Mouse (Mus musculus): Measurements from ENCODE around the gene Ly6g6c.
"Not testable (repeated sequence)": the region's sequence is repeated elsewhere in the genome, so short reads cannot be mapped to it uniquely, and the experiment has no call there.

Ly6g6c gene

DNA sequence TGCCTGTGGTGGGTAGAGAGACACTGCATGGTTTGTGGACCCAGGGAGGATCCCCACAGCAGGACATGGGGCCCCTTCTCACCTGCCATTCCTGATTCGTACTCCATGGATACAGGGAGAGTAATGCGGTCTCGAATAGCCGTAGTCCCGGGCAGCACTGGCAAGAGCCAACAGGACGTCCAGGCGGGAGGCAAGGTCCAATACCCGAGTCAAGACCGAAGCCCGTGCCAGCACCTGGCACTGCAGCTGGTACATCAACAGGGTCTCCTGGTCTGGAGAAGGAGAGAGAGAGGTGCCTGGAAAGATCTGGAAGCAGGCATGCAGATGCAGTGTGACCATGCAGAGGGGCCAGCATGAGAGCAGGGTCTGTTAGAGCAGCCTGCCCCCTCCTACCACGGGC is 33.9 kb upstream of the Ly6g6c start:
- DNase-seq (ENCODE audit: low read depth, low spot score) = no peak

DNA sequence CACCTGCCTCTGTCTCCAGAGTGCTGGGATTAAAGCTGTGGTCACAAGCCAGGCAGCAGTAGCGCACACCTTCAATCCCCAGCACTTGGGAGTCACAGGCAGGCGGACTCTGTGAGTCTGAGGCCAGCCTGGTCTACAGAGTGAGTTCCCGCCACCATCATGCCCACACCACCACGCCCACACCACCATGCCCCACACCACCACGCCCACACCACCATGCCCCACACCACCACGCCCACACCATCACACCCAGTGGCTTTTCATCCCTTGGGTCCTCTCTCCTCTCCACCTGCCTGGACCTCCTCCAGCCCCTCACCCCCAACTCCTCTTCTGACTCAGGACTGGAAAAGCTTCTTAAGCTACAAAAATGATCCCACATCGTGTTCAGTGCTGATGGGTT is 33.3 kb upstream of the Ly6g6c start:
- DNase-seq (ENCODE audit: low read depth, low spot score) = no peak

DNA sequence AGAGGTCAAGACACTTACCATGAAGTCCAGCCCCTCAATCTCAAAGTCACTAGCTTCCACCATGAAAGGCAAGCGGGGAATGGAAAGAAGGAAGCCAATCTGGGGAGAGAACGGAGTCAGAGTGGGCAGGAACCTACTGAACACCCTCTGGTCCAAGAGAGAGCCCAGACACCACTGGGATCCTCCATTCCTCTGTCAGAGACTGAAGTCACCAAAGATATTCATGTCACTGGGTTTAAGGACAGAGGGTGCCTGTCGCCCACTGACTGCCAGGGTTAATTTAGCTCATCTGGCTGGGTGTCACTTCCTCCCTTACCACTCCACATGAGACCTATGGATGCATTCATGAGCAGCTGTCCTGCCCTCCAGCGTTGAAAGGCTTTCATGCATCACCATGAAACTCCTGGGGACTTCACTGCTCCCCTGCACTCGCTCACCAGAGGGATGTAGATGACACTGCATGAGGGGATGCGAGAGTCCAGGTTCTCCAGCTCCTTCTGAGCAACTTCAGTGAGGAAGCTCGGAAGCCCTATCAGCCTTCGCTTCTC is 32.8 kb upstream of the Ly6g6c start:
- peak; percentile 48 for DNase-seq (ENCODE audit: low read depth, low spot score)

DNA sequence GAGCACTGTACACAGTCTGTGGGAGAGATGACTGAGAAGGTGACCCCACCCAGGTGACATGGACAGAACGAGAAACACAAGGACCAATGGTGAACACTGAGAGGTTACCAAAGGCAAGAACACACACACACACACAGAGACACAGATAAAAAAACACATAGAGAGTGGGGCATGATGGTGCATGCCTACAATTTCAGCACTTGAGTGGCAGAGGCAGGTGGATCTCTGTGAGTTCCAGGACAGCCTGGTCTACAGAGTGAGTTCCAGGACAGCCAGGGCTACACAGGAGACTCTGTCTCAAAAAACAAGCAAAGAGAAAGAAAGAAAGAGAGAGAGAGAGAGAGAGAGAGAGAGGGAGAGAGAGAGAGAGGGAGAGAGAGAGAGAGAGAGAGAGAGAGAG is 31.5 kb upstream of the Ly6g6c start:
- not testable (repeated sequence) for DNase-seq (ENCODE audit: low read depth, low spot score)

DNA sequence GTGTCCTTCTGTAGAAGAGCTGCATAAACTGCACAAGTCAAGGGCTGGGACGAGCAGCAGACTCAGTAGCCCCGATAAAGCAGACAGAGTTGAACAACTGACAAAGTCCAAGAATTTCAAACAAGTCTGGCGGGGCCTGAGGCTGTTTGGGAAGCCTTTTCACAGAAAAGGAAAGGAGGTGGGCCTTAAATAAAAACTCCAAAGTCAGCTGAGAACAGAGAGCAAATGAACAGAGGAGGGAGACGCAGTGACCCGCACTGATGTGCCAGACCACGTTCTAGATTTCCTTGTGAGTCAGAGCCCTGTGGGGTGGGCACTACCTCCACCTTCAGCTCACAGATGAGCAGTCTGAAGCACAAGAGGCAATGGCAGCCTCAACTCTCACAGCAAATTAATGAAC is 30.3 kb upstream of the Ly6g6c start:
- no peak for DNase-seq (ENCODE audit: low read depth, low spot score)

DNA sequence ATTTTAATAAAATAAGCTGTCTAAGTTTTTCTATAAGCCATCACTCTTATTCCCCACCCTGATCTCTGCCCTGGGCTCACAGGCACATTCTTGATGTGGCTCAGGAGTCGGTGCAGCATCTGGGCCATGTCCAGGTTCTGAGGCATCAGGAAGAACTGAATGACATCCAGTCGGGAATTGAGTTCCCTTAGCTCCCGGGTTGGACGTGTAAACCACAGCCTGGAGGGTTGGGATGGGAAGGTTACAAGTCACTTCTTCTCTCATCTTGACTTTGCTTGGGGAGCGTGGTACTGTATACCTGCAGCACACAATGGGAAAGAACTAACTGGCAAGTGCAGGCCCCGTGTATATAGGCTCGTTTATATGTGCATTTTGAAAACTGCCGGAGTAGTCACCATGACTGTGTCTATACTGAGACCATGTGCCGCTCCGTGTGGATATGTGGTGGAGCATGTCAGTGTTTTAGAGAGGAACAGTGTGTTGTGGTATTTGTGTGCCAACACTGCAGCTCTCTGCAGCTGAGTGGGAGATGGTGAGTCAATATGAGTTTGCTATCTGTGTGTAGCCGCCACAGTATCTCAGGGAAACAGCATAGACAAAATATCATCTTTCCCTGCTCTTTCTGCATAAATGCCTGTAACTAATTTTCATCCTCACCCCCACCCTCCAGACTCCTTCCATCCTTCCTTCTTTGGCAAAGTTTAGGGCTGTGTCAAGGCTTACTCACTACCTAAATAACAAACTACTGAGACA is 25.9 kb upstream of the Ly6g6c start:
- DNase-seq (ENCODE audit: low read depth, low spot score) = no peak

DNA sequence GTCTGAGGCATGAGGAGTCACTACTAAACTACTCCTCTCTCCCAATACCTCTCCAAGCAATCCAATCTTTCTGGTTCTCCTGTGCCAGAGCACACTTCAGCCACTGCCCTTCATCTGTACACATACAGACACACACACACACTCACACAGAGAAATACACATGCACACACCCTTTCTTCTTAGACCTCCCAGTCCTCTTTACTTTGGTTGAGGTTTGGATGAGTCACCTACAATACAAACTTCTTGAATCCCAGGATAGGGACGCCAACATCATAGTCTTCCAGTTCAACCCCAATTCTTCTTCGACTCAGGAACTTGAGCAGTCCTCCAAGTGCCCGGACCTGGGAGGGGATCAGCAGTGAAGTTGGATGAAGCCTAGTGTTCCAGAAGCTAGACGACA is 21.4 kb upstream of the Ly6g6c start:
- no peak for DNase-seq (ENCODE audit: low read depth, low spot score)

DNA sequence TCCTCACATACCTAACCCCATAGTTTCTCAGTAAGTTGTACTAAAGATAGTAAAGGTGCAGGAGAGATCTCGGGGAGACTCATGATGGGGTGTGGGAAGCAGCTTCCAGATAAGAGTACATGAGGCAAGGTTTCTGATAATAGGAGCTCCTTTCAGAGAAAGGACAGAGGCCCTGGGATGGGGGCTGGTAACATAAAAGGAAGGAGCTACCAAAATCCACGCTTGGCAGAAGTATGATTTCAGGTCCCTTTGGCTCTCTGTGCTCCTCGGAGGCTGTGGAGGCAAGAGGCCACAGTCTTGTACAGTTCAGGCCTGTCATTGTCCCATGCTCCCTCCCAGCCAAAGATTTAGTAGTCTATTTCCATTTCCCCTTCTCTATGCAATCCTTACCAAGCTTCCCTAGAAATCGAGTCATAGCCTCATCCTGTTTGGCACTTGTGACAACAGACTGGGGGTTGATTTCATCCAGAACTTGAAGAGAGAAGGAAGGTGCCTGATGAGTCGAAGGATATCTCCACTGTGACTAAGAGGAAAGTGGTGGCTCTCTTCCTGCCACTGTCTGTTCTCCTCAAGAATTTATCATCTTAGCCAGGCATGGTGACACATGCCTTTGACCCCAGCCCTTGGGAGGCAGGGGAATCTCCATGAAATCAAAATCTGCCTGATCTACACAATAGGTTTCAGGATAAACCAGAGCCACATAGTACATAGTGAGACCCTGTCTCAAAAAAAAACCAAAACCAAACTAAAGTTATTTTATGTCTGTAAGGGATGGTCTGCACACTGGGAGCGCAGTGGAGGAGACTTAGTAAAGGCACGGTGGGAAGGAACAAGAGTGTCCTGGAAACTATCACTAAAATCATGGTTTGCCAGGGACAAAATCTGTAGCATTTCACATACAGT is 20.0 kb upstream of the Ly6g6c start:
- DNase-seq (ENCODE audit: low read depth, low spot score) = no peak

DNA sequence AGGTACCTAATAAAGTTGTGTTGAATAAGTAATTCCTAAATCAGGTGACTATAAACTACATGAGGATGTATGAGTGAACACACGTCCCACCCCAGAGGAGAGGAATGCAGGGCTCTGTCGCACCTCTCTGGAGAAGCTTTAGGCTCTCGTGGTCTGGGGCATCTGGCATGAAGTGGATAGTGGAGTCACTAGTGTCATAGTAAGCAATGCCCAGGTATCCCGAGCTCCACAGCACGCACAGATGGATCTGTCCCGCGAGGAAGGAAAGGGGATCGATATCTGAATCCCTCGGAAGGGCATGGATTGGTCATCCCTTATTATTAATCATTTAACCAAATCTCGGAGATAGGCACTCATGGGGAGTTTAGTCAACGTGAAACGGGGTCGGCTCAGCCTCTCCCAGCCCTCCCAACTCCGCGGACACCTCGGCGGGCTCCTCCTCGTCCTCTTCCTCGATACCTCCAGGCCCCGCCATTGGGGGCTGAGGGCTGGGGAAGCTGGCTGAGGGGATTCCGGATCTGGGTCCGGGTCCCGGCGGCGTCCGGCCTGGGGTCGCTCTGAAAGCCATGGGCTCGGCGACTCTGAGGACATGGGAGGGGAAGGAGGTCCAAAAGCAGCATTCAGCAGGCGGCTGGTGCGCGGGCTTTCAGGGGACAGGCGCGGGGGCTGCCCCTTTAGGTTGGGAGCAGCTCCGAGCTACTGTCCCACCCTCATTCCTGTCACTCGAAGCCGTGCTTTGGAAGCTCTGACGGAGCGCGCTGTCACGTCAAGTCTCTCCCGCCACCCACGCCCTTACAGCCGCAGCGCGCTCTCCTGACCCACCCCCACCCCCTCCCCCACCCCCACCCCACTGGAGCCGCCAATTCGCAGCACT is 19.1 kb upstream of the Ly6g6c start:
- peak; percentile 57 for DNase-seq (ENCODE audit: low read depth, low spot score)

DNA sequence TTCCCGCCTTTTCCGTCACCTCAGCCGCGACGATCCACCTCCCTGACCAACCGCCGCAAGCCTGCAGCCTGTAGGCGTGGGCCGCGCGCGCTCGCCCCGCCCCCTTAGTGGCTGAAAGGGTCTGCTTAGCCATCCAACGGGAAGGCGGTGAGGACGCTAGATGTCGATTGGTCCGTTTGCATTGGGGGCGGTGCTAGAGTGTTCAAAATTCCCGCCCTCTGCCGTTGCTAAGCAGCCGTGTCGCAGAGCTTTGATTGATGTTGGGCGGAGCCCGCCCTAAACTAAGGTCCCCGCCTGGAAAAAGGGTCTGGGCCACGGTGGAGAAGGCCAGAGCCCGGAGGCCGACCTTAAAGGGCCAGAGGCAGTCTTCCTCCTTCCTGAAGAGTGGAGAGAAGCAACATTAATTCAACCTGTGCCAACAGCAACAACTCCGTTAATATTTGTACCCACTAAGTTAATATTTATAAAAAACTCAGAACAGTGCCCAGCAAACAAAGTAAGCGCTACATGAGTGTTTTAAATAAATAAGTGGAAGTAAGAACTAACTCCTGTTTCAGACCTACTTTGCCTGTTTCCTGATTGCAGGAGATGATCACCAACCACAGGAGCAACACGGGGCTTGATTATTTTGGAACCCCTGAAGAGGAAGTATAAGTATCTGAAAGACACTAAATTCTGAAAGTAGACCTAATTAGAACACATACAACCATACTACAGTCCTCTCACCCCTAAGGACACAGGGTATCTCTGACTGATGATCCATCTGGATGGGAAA is 18.3 kb upstream of the Ly6g6c start, which contains the start of gene Msh5:
TSS of gene Msh5 (minus strand) at position 65 of the 775 bp plus-strand sequence.
- DNase-seq (ENCODE audit: low read depth, low spot score) = peak; percentile 100

DNA sequence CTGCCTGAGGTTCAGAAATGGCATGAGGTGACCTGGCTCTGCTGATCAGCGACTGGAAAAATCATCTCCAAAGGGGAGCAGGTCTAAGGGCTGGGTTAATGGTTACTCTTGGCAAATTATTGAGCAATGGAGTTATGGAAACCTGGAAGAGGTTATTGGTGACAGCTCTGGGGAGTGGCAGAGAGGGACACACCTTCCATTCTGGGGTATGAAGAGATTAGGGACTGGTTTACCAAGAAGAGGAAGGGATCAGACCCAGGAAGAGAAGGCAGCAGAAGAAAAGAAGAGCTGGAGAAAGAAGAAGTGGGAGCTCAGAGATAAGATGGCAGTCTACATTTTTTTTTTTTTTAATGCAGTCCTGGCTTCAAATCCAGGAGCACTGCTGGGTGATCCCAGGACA is 17.5 kb upstream of the Ly6g6c start:
- no peak for DNase-seq (ENCODE audit: low read depth, low spot score)

DNA sequence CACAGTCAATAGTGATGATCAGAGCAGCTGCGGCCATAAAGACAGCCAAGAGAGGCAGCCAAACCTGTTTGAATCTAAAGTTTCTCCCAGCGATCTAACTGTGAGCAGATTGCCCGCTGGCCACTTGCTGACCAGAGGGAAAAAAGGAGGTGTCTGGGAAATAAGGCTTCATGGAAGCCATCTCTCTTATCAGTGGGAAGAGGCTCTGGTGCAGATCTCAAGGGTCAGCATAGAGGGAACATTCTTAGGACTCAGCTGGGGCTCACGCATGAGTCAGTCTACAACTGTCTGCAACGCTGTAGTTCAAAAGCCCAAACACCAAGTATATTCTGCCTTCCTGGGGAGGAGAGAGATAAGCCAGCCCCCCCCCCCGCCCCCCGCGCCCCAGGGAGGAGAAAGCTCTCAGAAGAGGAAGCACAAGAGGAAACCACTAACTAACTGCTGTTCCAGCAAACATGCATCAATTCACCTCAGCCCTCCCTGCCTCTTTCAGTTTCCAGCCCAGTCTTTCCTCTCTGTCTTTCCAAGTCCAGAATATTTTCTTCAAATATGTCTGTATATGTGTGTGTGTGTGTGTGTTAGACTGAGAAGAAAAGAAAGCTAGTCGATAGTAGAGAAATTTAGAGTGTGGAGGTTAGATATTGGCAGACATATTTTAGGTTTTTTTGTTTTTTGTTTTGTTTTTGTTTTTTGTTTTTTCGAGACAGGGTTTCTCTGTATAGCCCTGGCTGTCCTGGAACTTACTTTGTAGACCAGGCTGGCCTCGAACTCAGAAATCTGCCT is 16.8 kb upstream of the Ly6g6c start:
- DNase-seq (ENCODE audit: low read depth, low spot score) = peak; percentile 78

DNA sequence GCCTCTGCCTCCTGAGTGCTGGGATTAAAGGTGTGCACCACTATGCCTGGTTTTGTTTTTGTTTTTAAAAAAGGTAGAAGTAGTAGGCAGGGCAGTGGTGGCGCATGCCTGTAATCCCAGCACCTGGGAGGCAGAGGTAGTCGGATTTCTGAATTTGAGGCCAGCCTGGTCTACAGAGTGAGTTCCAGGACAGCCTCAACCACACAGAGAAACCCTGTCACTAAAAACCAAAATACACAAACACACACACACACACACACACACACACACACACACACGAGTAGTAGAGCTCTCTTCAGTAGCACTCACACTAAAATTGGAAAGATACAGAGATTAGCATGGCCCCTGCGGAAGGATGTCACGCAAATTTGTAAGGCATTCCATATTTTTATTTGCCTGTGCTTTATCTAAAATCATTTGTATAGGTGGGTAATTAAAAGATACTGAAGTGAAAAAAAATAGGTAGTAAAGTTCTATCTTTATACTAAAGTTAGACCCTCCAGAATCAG is 16.2 kb upstream of the Ly6g6c start:
- peak; percentile 58 for DNase-seq (ENCODE audit: low read depth, low spot score)

DNA sequence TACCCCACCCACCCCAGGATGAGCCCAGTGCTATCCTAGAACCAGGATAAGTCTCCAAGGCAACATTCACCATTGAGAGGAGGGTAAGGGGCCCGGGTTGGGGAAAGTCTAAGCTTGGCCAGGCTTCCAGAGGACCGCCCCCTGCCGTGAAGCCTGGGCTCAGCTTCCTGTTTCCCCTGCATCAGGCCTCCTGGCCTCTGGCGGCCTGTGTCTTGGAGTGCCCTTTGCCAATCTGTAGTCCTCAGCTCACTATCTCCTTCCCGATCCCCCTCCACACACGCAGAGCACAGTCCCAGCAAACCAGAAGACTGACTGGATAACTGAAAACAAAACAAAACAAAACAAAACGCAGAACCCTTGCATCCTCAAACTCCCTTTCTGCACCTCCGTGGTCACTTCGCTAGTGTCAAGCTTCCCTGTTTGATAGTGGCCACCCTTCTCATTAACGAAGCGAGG is 15.6 kb upstream of the Ly6g6c start, which contains the start of gene Clic1:
TSS of gene Clic1 (plus strand) at position 406 of the 456 bp plus-strand sequence.
- peak; percentile 80 for DNase-seq (ENCODE audit: low read depth, low spot score)

DNA sequence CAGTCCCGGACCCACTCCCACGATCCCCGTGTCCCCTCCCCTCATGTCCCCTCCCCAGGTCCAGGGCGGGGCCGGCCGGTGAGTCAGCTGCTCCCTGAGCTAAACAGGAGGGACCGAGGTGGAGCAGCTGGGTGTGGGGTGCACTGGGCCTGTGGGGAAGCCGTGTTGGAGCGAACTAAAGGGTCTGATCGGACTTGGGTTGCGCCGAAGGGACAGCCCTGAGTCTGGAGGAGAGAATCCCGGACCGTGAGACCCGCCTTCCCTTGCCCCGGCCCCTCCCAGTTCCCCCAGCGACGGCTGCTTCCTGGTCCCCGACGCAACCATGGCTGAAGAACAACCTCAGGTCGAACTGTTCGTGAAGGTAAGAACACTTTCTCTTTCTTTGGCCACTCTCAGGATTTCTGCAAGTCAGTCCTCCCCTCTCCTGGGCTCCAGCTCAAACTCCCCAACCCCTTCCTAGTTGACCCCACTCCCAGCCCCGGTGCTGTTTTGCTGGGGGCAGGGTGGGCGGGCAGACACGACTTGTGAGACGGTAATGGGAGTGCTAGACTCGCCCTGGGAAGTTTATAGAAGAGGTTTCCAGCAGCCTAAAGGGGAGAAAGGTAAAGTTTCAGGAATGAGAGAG is 14.9 kb upstream of the Ly6g6c start:
- peak; percentile 88 for DNase-seq (ENCODE audit: low read depth, low spot score)

DNA sequence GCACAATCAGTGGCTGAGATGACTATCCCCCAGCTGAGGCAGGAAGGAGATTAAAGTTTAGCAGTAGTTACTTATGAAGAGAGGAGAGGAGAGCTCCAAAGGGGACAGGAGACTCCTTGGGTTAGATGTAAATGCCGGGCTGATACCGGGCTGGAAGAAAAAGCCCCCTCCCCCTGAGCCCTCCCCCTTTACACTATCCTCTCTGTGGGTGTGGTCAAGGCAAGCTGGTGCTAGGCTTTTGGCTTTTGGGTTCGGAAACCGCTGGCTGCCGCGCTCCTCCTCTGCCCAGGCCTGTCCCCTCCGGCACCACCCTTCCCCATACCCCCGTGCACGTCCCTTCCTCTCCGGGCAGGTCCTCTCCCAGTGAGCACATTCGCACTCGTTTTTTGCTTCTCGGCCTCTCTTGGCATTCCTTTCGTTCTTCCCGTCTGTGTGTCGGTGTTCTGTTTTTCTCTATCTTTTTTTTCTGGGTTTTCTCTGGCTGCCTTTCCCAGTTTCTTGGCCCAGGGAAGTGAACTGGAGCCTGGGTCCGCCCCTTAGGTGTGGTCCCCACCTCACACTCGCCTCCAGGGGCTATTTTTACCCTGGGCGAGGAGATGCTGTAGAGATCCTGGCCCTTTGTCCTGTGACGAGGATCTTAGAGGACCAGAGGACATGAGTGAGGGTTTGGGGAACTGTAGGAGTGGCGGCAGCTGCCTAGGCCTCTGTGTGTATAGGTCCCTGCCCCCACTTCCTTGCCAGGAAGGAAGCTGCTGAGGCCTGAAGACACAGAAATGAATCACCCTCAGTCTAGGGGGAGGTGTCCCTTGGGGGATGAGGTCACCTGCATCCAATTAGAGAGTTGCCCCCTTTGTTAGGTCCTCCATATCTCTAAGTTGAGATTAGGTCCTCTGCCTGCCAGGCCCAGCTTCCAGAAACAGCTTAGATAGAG is 13.8 kb upstream of the Ly6g6c start:
- peak; percentile 90 for DNase-seq (ENCODE audit: low read depth, low spot score)

DNA sequence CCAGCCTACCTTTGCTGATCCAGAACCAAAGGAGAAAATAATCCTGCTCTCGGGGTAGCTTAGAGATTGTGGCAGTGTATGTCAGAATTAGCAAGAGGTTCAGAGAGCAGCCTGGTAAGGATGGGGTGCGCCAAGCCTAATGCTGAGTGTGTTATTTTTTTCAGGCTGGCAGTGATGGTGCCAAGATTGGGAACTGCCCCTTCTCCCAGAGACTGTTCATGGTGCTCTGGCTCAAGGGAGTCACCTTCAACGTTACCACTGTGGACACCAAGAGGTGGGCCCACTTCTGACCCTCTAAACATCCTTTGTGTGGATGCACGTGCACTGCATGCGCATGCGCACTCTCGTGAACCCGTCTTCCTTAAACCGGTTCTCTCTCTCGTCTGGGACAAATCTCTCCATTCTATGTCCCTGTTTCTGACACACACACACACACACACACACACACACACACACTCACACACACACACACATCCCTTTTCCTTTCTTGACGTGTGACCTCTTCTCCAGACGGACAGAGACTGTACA is 12.9 kb upstream of the Ly6g6c start:
- DNase-seq (ENCODE audit: low read depth, low spot score) = no peak

Measured in A20 (cell line).